Mouse (Mus musculus) left cerebral cortex, adult 2 months (tissue): ENCODE results near the gene Zfp639. TPM values are rescaled to one million over a fixed set of nuclear protein-coding genes. Genes with fewer than 3 reads are reported as not detected.

Experiments
- DNase-seq, 2 experiments: peaks; one replicate each; pipeline ENCODE4 v3.0.0; 2021 to 2022; ENCODE audit warnings: low spot score in 2 of 2, mixed read lengths in 1 of 2; ENCODE audit errors: extremely low spot score in 1 of 2
- H3K27ac ChIP-seq: fragments of 200-600 bp; 2 replicates; pipeline ENCODE4 v1.8.1; 2022
- H3K4me3 ChIP-seq: fragments of 200-600 bp; 2 replicates; pipeline ENCODE4 v1.8.1; 2022
- CTCF ChIP-seq: fragments of 200-600 bp; IDR thresholded peaks from 2 replicates; pipeline ENCODE4 v1.8.1; 2022; ENCODE audit warnings: antibody characterized with exemption, mild to moderate bottlenecking, moderate library complexity
- intact Hi-C: fragments of 180-260 bp; cut with DNase I; formaldehyde crosslinking; loops from one replicate; pipeline ENCODE4 v1.15.1; 2025
- total RNA-seq, 2 experiments: library from RNA; stranded (reverse); gene quantifications; 2 replicates each; pipeline ENCODE4 v1.2.3; 2021

The Zfp639 gene
- total RNA-seq, 2 experiments from 2014 or later, result 36.1 to 37.0 TPM

DNA sequence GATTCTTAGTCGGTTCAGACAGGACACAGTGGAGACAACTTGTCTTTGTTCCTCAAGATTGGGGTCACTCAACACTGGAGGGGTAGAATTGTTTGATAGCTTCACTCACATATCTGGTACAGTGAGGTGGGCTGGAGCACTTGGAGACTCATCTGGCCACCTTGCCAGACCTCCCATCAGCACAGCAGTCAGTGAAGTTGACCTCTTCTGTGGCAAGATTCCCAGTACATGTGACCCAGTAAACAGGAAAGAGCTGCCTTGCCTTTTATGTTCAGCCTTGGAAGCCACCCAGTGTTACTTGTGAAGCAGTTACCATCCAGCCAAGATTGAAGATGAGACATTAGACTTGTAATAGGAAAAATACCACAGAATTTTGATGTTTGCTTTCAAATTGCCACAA, 27.5 kb downstream of the Zfp639 start:
- TF ChIP-seq CTCF, result no peak
- intact Hi-C loops, result no loop called here
- Histone ChIP-seq H3K27ac (peak overlapping the region; percentile 82), H3K4me3 (no peak overlapping the region)
- DNase-seq, result peak in 1 of 2 experiments; percentile 33

DNA sequence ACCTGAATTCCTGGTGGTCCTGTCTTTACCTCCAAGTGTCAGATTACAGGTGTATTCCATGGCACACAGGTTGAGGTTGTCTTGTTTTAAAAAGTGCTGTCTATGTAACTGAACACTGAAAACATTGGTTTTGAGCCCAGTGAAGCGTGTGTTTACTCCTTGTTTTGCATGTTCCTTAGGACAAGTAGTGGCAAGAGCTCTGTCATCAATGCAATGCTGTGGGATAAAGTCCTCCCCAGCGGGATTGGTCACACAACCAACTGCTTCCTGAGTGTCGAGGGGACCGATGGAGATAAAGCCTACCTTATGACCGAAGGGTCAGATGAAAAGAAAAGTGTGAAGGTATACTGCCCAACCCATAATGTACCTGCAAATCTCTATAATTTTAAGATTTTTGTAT, 28.0 kb downstream of the Zfp639 start:
- Histone ChIP-seq H3K4me3 (no peak overlapping the region), H3K27ac (peak overlapping the region; percentile 82)
- intact Hi-C loops, result no loop called here
- no peak for TF ChIP-seq CTCF
- no peak for DNase-seq

DNA sequence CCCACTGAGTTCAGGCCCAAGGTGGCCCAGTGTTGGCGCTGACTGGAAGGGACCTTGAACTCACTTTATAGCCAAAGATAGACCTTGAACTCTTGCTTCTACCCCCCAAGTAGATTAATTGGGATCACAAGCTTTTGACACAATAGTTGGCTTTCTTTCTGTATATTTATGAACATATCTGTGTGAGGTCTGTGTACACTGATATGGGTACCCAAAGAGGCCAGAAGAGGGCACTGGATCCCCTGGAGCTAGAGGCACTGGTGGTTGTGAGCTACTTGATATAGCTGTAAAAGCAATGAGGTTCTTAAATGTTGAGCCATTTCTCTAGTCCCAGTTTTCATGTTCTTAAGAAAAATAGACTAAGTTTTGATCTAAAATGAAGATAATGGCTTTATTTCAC, 43.0 kb downstream of the Zfp639 start:
- no peak overlapping the region for H3K4me3 ChIP-seq
- peak; percentile 41 for TF ChIP-seq CTCF
- no peak for DNase-seq
- H3K27ac ChIP-seq, result no peak overlapping the region
- intact Hi-C loops, result loop anchor here (10.0 kb wide), 1 partner anchor 272 kb away; no protein-coding TSS in a partner anchor

DNA sequence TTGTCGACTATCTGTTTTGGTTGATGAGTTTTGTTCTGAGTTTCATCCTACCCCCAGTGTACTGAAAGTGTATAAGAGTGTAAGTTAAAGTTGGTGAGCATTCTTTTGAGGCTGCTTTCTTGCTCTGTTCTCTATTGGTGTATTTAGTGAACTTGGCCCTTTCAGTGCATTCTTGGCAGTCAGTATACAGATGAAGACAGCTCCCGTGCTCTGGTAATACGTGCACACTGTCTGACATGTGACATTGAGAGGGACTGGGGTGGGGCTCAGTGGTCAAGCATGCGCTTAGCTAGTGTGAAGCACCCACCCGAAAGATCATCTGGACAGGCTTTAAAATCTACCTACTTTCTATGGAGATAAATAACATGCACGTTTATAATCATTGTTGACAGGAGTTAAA, 53.3 kb downstream of the Zfp639 start:
- TF ChIP-seq CTCF, result no peak
- intact Hi-C loops, result no loop called here
- DNase-seq, result no peak
- no peak overlapping the region for H3K4me3 ChIP-seq
- H3K27ac ChIP-seq, result no peak overlapping the region

Other genes with a start within 250 kb of the Zfp639 start
- gene Zmat3, start 144.2 kb upstream of the Zfp639 start, total RNA-seq, result 10 to 100 TPM; 83.8 to 85.9 TPM
- 10 to 100 TPM; 60.8 to 66.7 TPM for gene Pik3ca, start 112.6 kb upstream of the Zfp639 start, total RNA-seq
- gene Kcnmb3, start 18.0 kb upstream of the Zfp639 start, total RNA-seq, result not detected
- 100 to 1,000 TPM; 119 to 123 TPM for gene Mfn1, start 19.2 kb downstream of the Zfp639 start, total RNA-seq
- gene Gnb4, start 106.3 kb downstream of the Zfp639 start, total RNA-seq, result 10 to 100 TPM; 22.9 to 27.4 TPM
- gene Actl6a, start 196.0 kb downstream of the Zfp639 start, total RNA-seq, result 10 to 100 TPM; 16.7 to 17.7 TPM
- gene Ndufb5, start 226.7 kb downstream of the Zfp639 start, total RNA-seq, result 100 to 1,000 TPM; 198 to 210 TPM
- gene Mrpl47, start 227.3 kb downstream of the Zfp639 start, total RNA-seq, result 10 to 100 TPM; 22.2 to 22.8 TPM